Mouse (Mus musculus) limb, embryonic 12.5 days (tissue): Measurements from ENCODE around the gene Pip5k1b. TPM values are rescaled to one million over a fixed set of nuclear protein-coding genes. Genes with fewer than 3 reads are reported as not detected.

Source experiments
- ATAC-seq: fragments of 200-750 bp; cut with Nextera tagmentation; 2 replicates; pipeline ENCODE4 v1.8.0; 2017; ENCODE audit warnings: low read depth, moderate TSS enrichment; ENCODE audit not compliant: insufficient number of reproducible peaks, insufficient read depth, low FRiP score, low TSS enrichment
- H3K27ac ChIP-seq: fragments of 300-500 bp; sonication (generic); 2 replicates; pipeline ENCODE4 v1.5.1; 2016; ENCODE audit warnings: mild to moderate bottlenecking, moderate library complexity
- H3K27me3 ChIP-seq: fragments of 300-500 bp; sonication (generic); 2 replicates; pipeline ENCODE4 v1.6.1; 2016; ENCODE audit warnings: mild to moderate bottlenecking, moderate library complexity
- H3K36me3 ChIP-seq: fragments of 300-500 bp; sonication (generic); 2 replicates; pipeline ENCODE4 v1.6.1; 2016; ENCODE audit warnings: mild to moderate bottlenecking, moderate library complexity
- H3K4me1 ChIP-seq: fragments of 300-500 bp; sonication (generic); replicated peaks from 2 replicates; pipeline ENCODE4 v1.6.1; 2016
- H3K4me2 ChIP-seq: fragments of 300-500 bp; sonication (generic); 2 replicates; pipeline ENCODE4 v1.6.1; 2016; ENCODE audit warnings: mild to moderate bottlenecking, moderate library complexity
- H3K4me3 ChIP-seq: fragments of 300-500 bp; sonication (generic); replicated peaks from 2 replicates; pipeline ENCODE4 v1.5.1; 2016; ENCODE audit warnings: mild to moderate bottlenecking
- H3K9ac ChIP-seq: fragments of 300-500 bp; sonication (generic); replicated peaks from 2 replicates; pipeline ENCODE4 v1.6.1; 2016; ENCODE audit warnings: mild to moderate bottlenecking, moderate library complexity
- H3K9me3 ChIP-seq: fragments of 300-500 bp; sonication (generic); 2 replicates; pipeline ENCODE4 v1.6.1; 2016; ENCODE audit warnings: mild to moderate bottlenecking, moderate library complexity
- WGBS: fragments of 180-500 bp; shearing (Covaris S2); methylation state at CpG from one replicate; pipeline ENCODE4 v1.1.7; 2016; 5-methylcytosine and 5-hydroxymethylcytosine counted together
- polyA plus RNA-seq: library from polyadenylated mRNA; unstranded; fragments of >200 nt; fragmentation: Nextera tagmentation; extraction: Ambion mirVana; gene quantifications from 2 replicates; pipeline ENCODE4 v1.2.1, GENCODE M21; 2016

Pip5k1b gene
- polyA plus RNA-seq, result 0.56 and 0.73 TPM in 2 replicates

DNA sequence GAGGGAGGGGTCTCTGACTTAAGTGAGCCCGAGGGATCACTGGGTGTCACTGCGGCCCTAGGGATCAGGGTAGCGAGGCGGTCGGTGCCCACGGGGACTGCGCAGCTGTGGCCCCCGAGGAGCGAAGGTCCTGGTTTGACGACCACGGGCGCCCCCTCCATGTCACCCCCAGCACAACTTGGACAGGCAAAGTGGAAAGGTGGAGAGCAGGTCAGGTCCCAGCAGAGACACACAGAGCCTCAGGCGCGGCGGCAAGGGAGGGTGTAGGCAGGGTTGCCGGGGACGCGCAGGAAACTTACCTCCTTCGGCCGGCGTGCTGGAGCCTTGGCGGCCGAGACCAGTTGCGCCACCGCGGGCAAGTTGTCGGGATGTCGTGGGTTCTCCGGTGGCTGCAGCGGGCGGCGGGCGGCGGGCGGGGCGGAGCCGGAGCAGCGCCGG, at the start of gene Pip5k1b:
Pip5k1b (minus strand) TSS at position 407 of the 438 bp plus-strand sequence.
- Histone ChIP-seq H3K9ac (peak within 1 kb of the TSS; percentile 77), H3K4me2 (peak within 1 kb of the TSS; percentile 95), H3K27ac (no peak within 1 kb of the TSS), H3K36me3 (no peaks in the 10 kb centered on the region), H3K27me3 (peaks cover 55% of the 10 kb centered on the region), H3K4me1 (peaks cover 27% of the 10 kb centered on the region), H3K9me3 (no peaks in the 10 kb centered on the region), H3K4me3 (peak within 1 kb of the TSS; percentile 73)
- WGBS, result under 1% methylated on average over 39 of the region's 39 CpGs
- ATAC-seq, result no peak

DNA sequence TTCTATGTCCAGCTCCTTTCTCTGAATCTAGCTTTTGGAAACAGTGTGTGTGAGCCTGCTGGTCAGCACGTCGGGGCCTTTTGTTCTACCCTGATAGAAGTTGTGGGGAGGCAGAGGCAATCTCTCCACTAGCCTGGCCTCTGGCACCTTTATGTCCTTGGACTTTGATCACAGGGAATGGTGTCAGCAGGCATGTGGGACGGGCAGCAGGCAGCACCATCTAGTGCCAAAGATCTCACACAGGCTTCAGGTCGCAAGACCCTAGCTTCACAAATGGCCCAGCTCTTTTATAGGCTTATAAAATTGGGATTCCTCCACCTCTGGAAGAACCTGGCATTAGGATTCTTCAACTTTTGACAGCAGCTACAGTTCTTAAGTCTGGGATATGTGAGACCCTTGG, 48.4 kb upstream of the Pip5k1b start:
- no peaks in the 10 kb centered on the region for H3K4me1 ChIP-seq
- H3K9me3 ChIP-seq, result 0 out of 2 replicates have a peak, but pooled peaks cover 7% of the 10 kb centered on the region
- H3K36me3 ChIP-seq, result no peaks in the 10 kb centered on the region
- H3K27me3 ChIP-seq, result no peaks in the 10 kb centered on the region
- no peak overlapping the region for H3K4me2 ChIP-seq
- no peak overlapping the region for H3K9ac ChIP-seq
- H3K27ac ChIP-seq, result no peak overlapping the region
- no peak for ATAC-seq
- H3K4me3 ChIP-seq, result no peak overlapping the region
- WGBS, result 51% methylated on average over 4 of the region's 4 CpGs

DNA sequence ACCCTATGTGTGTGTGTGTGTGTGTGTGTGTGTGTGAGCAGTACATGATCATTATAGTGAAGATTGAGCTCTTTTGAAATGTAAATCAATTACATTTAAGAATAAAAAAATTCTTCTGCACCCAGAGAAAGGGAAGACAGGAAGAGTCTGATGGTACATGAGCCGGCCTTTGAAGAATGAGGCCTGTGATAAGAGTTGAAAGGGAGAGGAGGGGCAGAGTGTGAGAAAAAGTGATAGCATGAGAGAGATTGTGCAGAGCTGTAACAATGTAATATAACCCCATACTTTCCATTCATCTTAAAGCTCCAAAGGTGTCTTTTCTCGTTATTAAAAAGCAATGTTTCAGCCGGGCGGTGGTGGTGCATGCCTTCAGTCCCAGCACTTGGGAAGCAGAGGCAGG, 47.8 kb upstream of the Pip5k1b start:
- Histone ChIP-seq H3K4me2 (no peak overlapping the region), H3K9ac (no peak overlapping the region), H3K27me3 (no peaks in the 10 kb centered on the region), H3K9me3 (0 out of 2 replicates have a peak, but pooled peaks cover 7% of the 10 kb centered on the region), H3K4me1 (no peaks in the 10 kb centered on the region), H3K27ac (no peak overlapping the region), H3K4me3 (no peak overlapping the region), H3K36me3 (no peaks in the 10 kb centered on the region)
- no peak for ATAC-seq
- 90% methylated on average over 4 of the region's 4 CpGs for WGBS

DNA sequence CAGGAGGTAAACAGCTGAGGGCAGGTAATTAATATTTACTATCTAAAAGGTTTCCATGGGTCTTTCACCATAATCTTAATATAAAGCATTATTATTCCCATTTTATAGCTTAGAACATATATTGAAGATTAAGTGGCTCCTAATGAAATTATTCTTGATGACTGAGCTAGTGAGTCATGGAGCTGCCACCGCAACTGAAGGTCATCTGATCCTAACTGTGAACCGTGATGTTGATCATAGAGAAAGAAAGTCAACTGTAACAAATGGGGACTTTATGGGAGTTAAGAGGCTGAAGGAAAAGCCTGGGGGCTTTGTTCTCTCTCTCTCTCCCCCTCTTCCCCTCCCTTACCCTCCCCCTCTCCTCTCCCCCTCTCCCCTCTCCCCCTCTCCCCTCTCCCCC, 31.1 kb upstream of the Pip5k1b start:
- Histone ChIP-seq H3K4me1 (no peaks in the 10 kb centered on the region), H3K9ac (no peak overlapping the region), H3K4me2 (no peak overlapping the region), H3K27ac (no peak overlapping the region), H3K4me3 (no peak overlapping the region), H3K36me3 (no peaks in the 10 kb centered on the region), H3K27me3 (no peaks in the 10 kb centered on the region), H3K9me3 (no peaks in the 10 kb centered on the region)
- no peak for ATAC-seq
- 43% methylated on average over 2 of the region's 2 CpGs for WGBS

DNA sequence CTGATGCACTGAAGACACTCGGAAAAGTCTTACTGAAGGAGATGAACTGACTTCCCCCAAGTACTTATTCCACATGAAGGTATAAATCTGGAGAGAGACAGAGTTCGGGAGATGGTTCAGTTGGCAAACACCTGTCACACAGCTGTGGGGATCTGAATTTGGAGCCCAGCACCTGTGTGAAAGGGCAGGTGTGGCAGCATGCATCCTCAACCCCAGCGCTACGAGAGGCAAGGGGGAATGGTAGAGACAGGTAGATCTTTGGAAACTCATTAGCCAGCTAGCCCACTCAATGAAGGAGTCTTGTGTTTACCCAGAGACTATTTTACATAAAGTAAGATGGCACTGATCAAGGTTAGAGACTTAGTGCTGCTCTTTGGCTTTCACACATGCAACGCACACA, 29.5 kb upstream of the Pip5k1b start:
- ATAC-seq, result no peak
- no peak overlapping the region for H3K9ac ChIP-seq
- H3K36me3 ChIP-seq, result no peaks in the 10 kb centered on the region
- 91% methylated on average over 5 of the region's 5 CpGs for WGBS
- H3K4me2 ChIP-seq, result no peak overlapping the region
- no peaks in the 10 kb centered on the region for H3K9me3 ChIP-seq
- no peaks in the 10 kb centered on the region for H3K4me1 ChIP-seq
- no peak overlapping the region for H3K4me3 ChIP-seq
- H3K27me3 ChIP-seq, result no peaks in the 10 kb centered on the region
- no peak overlapping the region for H3K27ac ChIP-seq

DNA sequence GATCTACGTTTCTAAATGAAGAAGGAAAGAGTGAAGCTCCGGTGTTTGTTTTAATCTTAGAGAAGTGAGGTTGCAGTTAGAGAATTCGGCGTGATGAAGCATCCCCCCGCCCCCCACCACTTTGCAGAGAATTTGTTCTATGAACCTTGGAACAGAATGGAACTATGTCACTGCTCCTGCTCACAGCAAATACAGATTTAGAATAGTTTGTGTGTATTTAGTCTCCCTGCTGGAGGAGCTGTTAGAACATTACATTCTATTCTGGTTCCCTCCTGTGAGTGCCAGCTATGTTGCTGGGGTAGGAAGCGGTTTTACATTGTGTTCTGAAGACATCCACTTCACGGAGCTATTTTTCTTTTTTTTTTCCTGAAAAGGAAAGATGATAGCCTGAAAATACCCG, 28.3 kb upstream of the Pip5k1b start:
- 83% methylated on average over 8 of the region's 8 CpGs for WGBS
- H3K4me2 ChIP-seq, result no peak overlapping the region
- no peak overlapping the region for H3K9ac ChIP-seq
- no peaks in the 10 kb centered on the region for H3K27me3 ChIP-seq
- H3K9me3 ChIP-seq, result no peaks in the 10 kb centered on the region
- H3K27ac ChIP-seq, result no peak overlapping the region
- ATAC-seq, result no peak
- H3K4me3 ChIP-seq, result no peak overlapping the region
- H3K36me3 ChIP-seq, result no peaks in the 10 kb centered on the region
- no peaks in the 10 kb centered on the region for H3K4me1 ChIP-seq

DNA sequence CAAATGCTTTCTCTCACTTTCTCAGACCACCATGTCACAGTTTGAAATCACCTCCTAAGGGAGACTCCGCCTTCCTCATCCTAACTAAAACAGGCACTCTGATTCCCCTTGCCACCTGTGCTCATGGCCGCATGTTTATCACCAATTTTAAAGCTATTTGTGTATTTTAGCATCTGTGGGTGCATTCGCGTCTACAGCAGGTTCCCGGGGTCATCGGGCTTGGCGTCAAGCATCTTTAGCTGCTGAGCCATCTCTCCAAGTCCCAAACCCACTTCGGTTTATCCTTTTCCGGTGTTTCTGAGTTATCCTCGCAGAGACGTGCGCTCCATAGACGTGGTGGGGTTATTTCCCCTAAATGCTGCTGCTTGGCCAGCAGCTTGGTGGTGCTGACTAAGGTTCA, 20.5 kb upstream of the Pip5k1b start:
- H3K4me2 ChIP-seq, result no peak overlapping the region
- no peaks in the 10 kb centered on the region for H3K27me3 ChIP-seq
- H3K9me3 ChIP-seq, result no peaks in the 10 kb centered on the region
- H3K36me3 ChIP-seq, result no peaks in the 10 kb centered on the region
- 92% methylated on average over 13 of the region's 13 CpGs for WGBS
- no peak overlapping the region for H3K27ac ChIP-seq
- no peak overlapping the region for H3K9ac ChIP-seq
- H3K4me1 ChIP-seq, result no peaks in the 10 kb centered on the region
- H3K4me3 ChIP-seq, result no peak overlapping the region
- no peak for ATAC-seq

DNA sequence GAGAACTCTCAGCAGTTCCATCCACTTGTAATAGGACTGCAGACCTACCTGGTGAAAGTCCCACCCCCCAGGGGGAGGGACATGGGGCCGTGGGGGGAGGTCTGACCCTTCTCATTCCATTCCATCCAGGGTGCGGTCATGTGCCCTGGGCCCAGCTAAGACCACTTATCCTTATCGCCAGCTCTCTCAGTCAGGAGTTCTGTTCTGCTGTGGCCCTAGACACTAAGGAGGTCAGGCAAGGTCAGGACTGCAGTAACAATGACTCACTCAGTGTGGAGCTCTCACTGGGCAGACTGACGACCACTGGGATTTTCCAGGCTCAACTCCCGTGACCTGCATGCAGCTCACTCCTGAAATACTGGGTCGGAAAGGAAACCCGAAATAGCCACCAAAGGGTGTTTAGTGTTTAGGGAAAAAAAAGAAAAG, 16.1 kb upstream of the Pip5k1b start:
- ATAC-seq, result no peak
- no peaks in the 10 kb centered on the region for H3K9me3 ChIP-seq
- H3K27me3 ChIP-seq, result peaks cover 7% of the 10 kb centered on the region; the same call in 1 of the 2 replicates
- no peak overlapping the region for H3K27ac ChIP-seq
- H3K9ac ChIP-seq, result no peak overlapping the region
- H3K4me2 ChIP-seq, result no peak overlapping the region
- H3K4me3 ChIP-seq, result no peak overlapping the region
- H3K4me1 ChIP-seq, result no peaks in the 10 kb centered on the region
- no peaks in the 10 kb centered on the region for H3K36me3 ChIP-seq
- WGBS, result 48% methylated on average over 7 of the region's 7 CpGs

DNA sequence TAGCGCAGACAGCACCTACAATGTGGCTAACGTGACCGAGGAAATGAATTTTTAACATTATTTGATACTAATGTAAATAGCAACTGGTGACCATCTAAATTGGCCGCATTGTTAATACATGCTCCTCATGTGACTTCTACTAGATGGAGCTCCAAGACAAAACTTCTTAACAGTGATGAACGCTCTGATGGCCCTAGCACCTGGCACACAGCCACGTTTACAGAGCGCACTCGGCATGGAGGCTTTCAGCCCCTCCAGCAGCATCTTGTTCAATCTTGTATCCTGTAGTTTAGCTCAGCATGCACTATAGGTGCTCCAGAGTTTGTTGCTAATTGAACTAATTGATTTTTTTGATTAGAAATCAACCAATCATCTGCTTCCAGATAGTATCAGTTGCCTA, 15.3 kb upstream of the Pip5k1b start:
- no peaks in the 10 kb centered on the region for H3K4me1 ChIP-seq
- no peak overlapping the region for H3K4me2 ChIP-seq
- no peaks in the 10 kb centered on the region for H3K9me3 ChIP-seq
- H3K27me3 ChIP-seq, result peaks cover 7% of the 10 kb centered on the region; the same call in 1 of the 2 replicates
- no peaks in the 10 kb centered on the region for H3K36me3 ChIP-seq
- H3K4me3 ChIP-seq, result no peak overlapping the region
- no peak for ATAC-seq
- H3K9ac ChIP-seq, result no peak overlapping the region
- WGBS, result 90% methylated on average over 8 of the region's 8 CpGs
- H3K27ac ChIP-seq, result no peak overlapping the region

DNA sequence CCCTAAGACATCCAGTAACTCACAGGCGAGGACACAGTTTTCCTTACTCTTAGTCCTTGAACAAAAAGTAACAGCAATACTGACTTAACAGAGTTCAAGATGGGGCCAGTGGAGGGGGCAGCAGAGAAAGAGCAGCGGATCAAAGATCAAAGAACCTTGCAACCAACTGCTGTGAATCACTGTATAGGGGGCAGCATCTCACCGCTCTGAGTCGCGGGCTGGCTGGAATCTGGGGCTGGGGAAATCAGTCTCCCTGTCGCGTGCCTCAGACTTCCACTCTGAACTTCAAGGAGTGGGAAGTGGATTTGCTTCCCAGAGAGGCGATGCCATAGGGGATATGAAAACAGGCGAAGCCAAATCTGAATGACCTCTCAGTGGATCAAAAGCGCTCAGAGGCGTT, 1.8 kb upstream of the Pip5k1b start:
- peak overlapping the region; percentile 95 for H3K4me2 ChIP-seq
- under 1% methylated on average over 11 of the region's 11 CpGs for WGBS
- H3K4me1 ChIP-seq, result peaks cover 27% of the 10 kb centered on the region
- H3K9ac ChIP-seq, result no peak overlapping the region
- H3K27ac ChIP-seq, result no peak overlapping the region
- H3K9me3 ChIP-seq, result no peaks in the 10 kb centered on the region
- ATAC-seq, result no peak
- peaks cover 55% of the 10 kb centered on the region for H3K27me3 ChIP-seq
- H3K4me3 ChIP-seq, result no peak overlapping the region; the same call in 1 of the 2 replicates
- no peaks in the 10 kb centered on the region for H3K36me3 ChIP-seq

DNA sequence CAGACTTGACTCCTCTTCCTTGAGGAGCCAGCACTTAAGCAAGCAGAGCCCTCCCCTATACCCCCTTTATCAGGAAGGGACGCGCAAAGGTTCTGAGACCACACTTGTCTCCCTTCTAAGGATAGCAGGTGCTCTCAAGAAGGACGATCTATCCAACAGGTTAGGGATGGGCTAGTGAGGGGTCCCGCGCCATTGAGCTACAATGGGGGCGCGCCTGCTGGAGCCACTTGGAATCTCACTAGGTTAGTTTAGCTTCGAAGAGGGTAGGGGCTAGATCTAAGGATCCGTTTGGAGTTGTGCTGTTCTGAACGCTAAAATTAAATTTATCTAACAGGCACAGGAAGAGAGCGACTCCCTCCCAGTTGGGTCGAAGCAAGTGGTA, 904 bp upstream of the Pip5k1b start:
- ATAC-seq, result peak; percentile 30; the same call in 1 of the 2 replicates
- Histone ChIP-seq H3K4me1 (peaks cover 27% of the 10 kb centered on the region), H3K9me3 (no peaks in the 10 kb centered on the region), H3K4me2 (peak overlapping the region; percentile 95), H3K9ac (peak overlapping the region; percentile 77; the same call in 1 of the 2 replicates), H3K4me3 (peak overlapping the region; percentile 73), H3K27me3 (peaks cover 55% of the 10 kb centered on the region), H3K27ac (no peak overlapping the region), H3K36me3 (no peaks in the 10 kb centered on the region)
- WGBS, result 3% methylated on average over 12 of the region's 12 CpGs

DNA sequence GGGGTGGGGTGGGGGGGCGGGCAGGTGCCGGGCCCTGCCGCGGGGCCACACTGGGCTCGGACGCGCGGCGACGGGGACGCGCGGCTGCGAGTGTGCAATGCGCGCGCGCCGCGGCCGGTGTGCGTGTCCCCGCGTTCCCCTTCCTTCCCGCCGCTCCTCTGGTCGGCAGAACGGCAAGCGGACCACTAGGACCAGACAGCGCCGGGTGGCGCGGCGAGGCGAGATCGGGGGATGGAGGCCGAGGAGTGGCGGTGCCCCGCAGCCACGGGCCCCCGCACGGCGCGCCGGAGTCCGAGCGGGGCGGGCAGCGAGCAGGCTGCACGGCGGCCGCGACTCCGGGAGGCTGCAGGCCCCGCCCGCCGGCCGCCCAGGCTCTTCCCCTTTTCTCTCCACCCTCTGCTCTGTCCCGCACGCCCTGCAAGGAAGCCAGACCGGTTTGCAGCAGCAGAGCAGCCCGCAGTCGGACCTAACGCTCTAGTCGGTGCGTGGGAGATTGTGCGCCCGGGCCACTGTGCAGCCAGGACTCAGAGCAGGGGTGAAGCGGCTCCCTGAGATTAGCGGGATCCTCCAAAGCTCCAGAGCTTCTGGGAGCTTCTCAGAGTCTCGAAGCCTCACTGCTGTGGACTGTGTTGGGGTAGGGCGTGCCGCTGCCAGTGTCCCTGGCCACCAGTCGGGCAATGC, 372 bp upstream of the Pip5k1b start:
- no peaks in the 10 kb centered on the region for H3K9me3 ChIP-seq
- H3K36me3 ChIP-seq, result no peaks in the 10 kb centered on the region
- H3K9ac ChIP-seq, result peak overlapping the region; percentile 77
- 0% methylated on average over 59 of the region's 74 CpGs for WGBS
- H3K4me3 ChIP-seq, result peak overlapping the region; percentile 73
- ATAC-seq, result peak; percentile 77; the same call in 1 of the 2 replicates
- peaks cover 55% of the 10 kb centered on the region for H3K27me3 ChIP-seq
- H3K27ac ChIP-seq, result no peak overlapping the region
- H3K4me2 ChIP-seq, result peak overlapping the region; percentile 95
- H3K4me1 ChIP-seq, result peaks cover 27% of the 10 kb centered on the region
